Mouse (Mus musculus): ENCODE measurements at regions not wholly inside any gene's neighbourhood (a gene's known extent, or its start where the extent isn't known, plus 50 kb on each side); places are given as distances from the start of the nearest gene placed in this dataset.
A peak's percentile ranks its signal among the peaks of the same experiment; 100 is the strongest.

- Histone ChIP-seq H3K36me3 (ENCODE audit: control insufficient read depth, insufficient read depth, low read length) (no peaks in the 10 kb centered on the region), H3K27ac (replicated peaks; ENCODE audit: insufficient read depth, low read depth, low read length) (no peak overlapping the region), H3K27me3 (ENCODE audit: control insufficient read depth, insufficient read depth, low read length) (no peaks in the 10 kb centered on the region), H3K79me2 (ENCODE audit: control insufficient read depth, insufficient read depth, low read length) (no peaks in the 10 kb centered on the region), H3K9ac (ENCODE audit: low read depth, low read length) (no peak overlapping the region), H3K4me3 (ENCODE audit: insufficient read depth, low read depth, low read length) (no peak overlapping the region), H3K4me1 (ENCODE audit: control insufficient read depth, insufficient read depth, low read length) (no peaks in the 10 kb centered on the region)
- TF ChIP-seq POLR2A (IDR thresholded peaks at IDR 0.05; ENCODE audit: extremely low read depth, insufficient read depth, low read length) (no peak), CTCF (IDR thresholded peaks at IDR 0.05; ENCODE audit: low read depth, low read length) (no peak)
- WGBS, result 92% methylated on average over 7 of the region's 7 CpGs
- no peak for DNase-seq (ENCODE audit: extremely low read depth, low read depth, low spot score)
Observed at GRCm38 (mm10) chr1:127001700-127002099, 171.1 kb upstream of the Nckap5 start.

- no peaks in the 10 kb centered on the region for H3K27me3 ChIP-seq (ENCODE audit: control insufficient read depth, insufficient read depth, low read length)
- no peak for TF ChIP-seq POLR2A (IDR thresholded peaks at IDR 0.05; ENCODE audit: extremely low read depth, insufficient read depth, low read length)
- TF ChIP-seq CTCF (IDR thresholded peaks at IDR 0.05; ENCODE audit: low read depth, low read length), result peak; percentile 34; the same call in 1 of the 2 replicates
- peak; percentile 18 for DNase-seq (ENCODE audit: extremely low read depth, low read depth, low spot score)
- no peak overlapping the region for H3K27ac ChIP-seq (replicated peaks; ENCODE audit: insufficient read depth, low read depth, low read length)
- H3K36me3 ChIP-seq (ENCODE audit: control insufficient read depth, insufficient read depth, low read length), result no peaks in the 10 kb centered on the region
- H3K4me3 ChIP-seq (ENCODE audit: insufficient read depth, low read depth, low read length), result no peak overlapping the region
- H3K9ac ChIP-seq (ENCODE audit: low read depth, low read length), result no peak overlapping the region
- no peaks in the 10 kb centered on the region for H3K4me1 ChIP-seq (ENCODE audit: control insufficient read depth, insufficient read depth, low read length)
- H3K79me2 ChIP-seq (ENCODE audit: control insufficient read depth, insufficient read depth, low read length), result no peaks in the 10 kb centered on the region
- 73% methylated on average over 1 of the region's 1 CpGs for WGBS
Observed at GRCm38 (mm10) chr1:126993061-126993640, 162.6 kb upstream of the Nckap5 start.

- Histone ChIP-seq H3K27ac (replicated peaks; ENCODE audit: insufficient read depth, low read depth, low read length) (no peak overlapping the region), H3K36me3 (ENCODE audit: control insufficient read depth, insufficient read depth, low read length) (no peaks in the 10 kb centered on the region), H3K79me2 (ENCODE audit: control insufficient read depth, insufficient read depth, low read length) (no peaks in the 10 kb centered on the region), H3K9ac (ENCODE audit: low read depth, low read length) (no peak overlapping the region), H3K4me1 (ENCODE audit: control insufficient read depth, insufficient read depth, low read length) (no peaks in the 10 kb centered on the region), H3K27me3 (ENCODE audit: control insufficient read depth, insufficient read depth, low read length) (no peaks in the 10 kb centered on the region), H3K4me3 (ENCODE audit: insufficient read depth, low read depth, low read length) (no peak overlapping the region)
- TF ChIP-seq POLR2A (IDR thresholded peaks at IDR 0.05; ENCODE audit: extremely low read depth, insufficient read depth, low read length) (no peak), CTCF (IDR thresholded peaks at IDR 0.05; ENCODE audit: low read depth, low read length) (no peak)
- WGBS, result 68% methylated on average over 4 of the region's 4 CpGs
- DNase-seq (ENCODE audit: extremely low read depth, low read depth, low spot score), result no peak
Observed at GRCm38 (mm10) chr1:126992441-126992840, 161.8 kb upstream of the Nckap5 start.

- no peaks in the 10 kb centered on the region for H3K79me2 ChIP-seq (ENCODE audit: control insufficient read depth, insufficient read depth, low read length)
- H3K9ac ChIP-seq (ENCODE audit: low read depth, low read length), result no peak overlapping the region
- H3K4me1 ChIP-seq (ENCODE audit: control insufficient read depth, insufficient read depth, low read length), result no peaks in the 10 kb centered on the region
- H3K27ac ChIP-seq (replicated peaks; ENCODE audit: insufficient read depth, low read depth, low read length), result no peak overlapping the region
- H3K27me3 ChIP-seq (ENCODE audit: control insufficient read depth, insufficient read depth, low read length), result no peaks in the 10 kb centered on the region
- H3K4me3 ChIP-seq (ENCODE audit: insufficient read depth, low read depth, low read length), result no peak overlapping the region
- no peak for TF ChIP-seq POLR2A (IDR thresholded peaks at IDR 0.05; ENCODE audit: extremely low read depth, insufficient read depth, low read length)
- no peak for TF ChIP-seq CTCF (IDR thresholded peaks at IDR 0.05; ENCODE audit: low read depth, low read length)
- no peak for DNase-seq (ENCODE audit: extremely low read depth, low read depth, low spot score)
- 89% methylated on average over 5 of the region's 5 CpGs for WGBS
- H3K36me3 ChIP-seq (ENCODE audit: control insufficient read depth, insufficient read depth, low read length), result no peaks in the 10 kb centered on the region
Observed at GRCm38 (mm10) chr1:126982805-126983204, 152.2 kb upstream of the Nckap5 start.

GRCm38 (mm10) chr1:126980311-126980710 is 149.7 kb upstream of the Nckap5 start:
- no peaks in the 10 kb centered on the region for H3K36me3 ChIP-seq (ENCODE audit: control insufficient read depth, insufficient read depth, low read length)
- no peaks in the 10 kb centered on the region for H3K27me3 ChIP-seq (ENCODE audit: control insufficient read depth, insufficient read depth, low read length)
- DNase-seq (ENCODE audit: extremely low read depth, low read depth, low spot score), result no peak
- no peak overlapping the region for H3K9ac ChIP-seq (ENCODE audit: low read depth, low read length)
- no peak overlapping the region for H3K27ac ChIP-seq (replicated peaks; ENCODE audit: insufficient read depth, low read depth, low read length)
- TF ChIP-seq CTCF (IDR thresholded peaks at IDR 0.05; ENCODE audit: low read depth, low read length), result no peak
- no peak for TF ChIP-seq POLR2A (IDR thresholded peaks at IDR 0.05; ENCODE audit: extremely low read depth, insufficient read depth, low read length)
- no peak overlapping the region for H3K4me3 ChIP-seq (ENCODE audit: insufficient read depth, low read depth, low read length)
- H3K79me2 ChIP-seq (ENCODE audit: control insufficient read depth, insufficient read depth, low read length), result no peaks in the 10 kb centered on the region
- H3K4me1 ChIP-seq (ENCODE audit: control insufficient read depth, insufficient read depth, low read length), result no peaks in the 10 kb centered on the region
- 94% methylated on average over 14 of the region's 14 CpGs for WGBS

- Histone ChIP-seq H3K27me3 (ENCODE audit: control insufficient read depth, insufficient read depth, low read length) (no peaks in the 10 kb centered on the region), H3K79me2 (ENCODE audit: control insufficient read depth, insufficient read depth, low read length) (no peaks in the 10 kb centered on the region), H3K4me3 (ENCODE audit: insufficient read depth, low read depth, low read length) (no peak overlapping the region), H3K9ac (ENCODE audit: low read depth, low read length) (no peak overlapping the region), H3K36me3 (ENCODE audit: control insufficient read depth, insufficient read depth, low read length) (no peaks in the 10 kb centered on the region), H3K27ac (replicated peaks; ENCODE audit: insufficient read depth, low read depth, low read length) (no peak overlapping the region), H3K4me1 (ENCODE audit: control insufficient read depth, insufficient read depth, low read length) (no peaks in the 10 kb centered on the region)
- no peak for DNase-seq (ENCODE audit: extremely low read depth, low read depth, low spot score)
- 76% methylated on average over 1 of the region's 1 CpGs for WGBS
- no peak for TF ChIP-seq CTCF (IDR thresholded peaks at IDR 0.05; ENCODE audit: low read depth, low read length)
- TF ChIP-seq POLR2A (IDR thresholded peaks at IDR 0.05; ENCODE audit: extremely low read depth, insufficient read depth, low read length), result no peak
Observed at GRCm38 (mm10) chr1:126973871-126974270, 143.3 kb upstream of the Nckap5 start.

All from liver, adult 2 months (tissue).